In genomic region chr8:70907518-70907917, GRCm38 (mm10) we compare ENCODE assay signal across 30 mouse cellular contexts. TPM values are rescaled to one million over a fixed set of nuclear protein-coding genes. Genes with fewer than 3 reads are reported as not detected.
A peak's percentile ranks its signal among the peaks of the same experiment; 100 is the strongest.
DNase-seq lines count a peak whose midpoint lies in the region; ATAC-seq and TF ChIP-seq lines count a peak whose summit lies in the region.
"Had no signal": no experiment of that assay in that cellular context is flagged by ENCODE, and none has a peak within 500 bp of the region (broad histone marks: within the 10 kb centered on the region; RNA-seq: fewer than 3 reads in every experiment).

No protein-coding gene starts in this region.

- H3K27me3 ChIP-seq in forebrain, embryonic 10.5 days (ENCODE audit: poor library complexity, severe bottlenecking): peaks cover 11% of the 10 kb centered on the region
- H3K27me3 ChIP-seq in forebrain, embryonic 16.5 days (replicated peaks; ENCODE audit: control insufficient read depth, insufficient read depth, low read length): peaks cover 12% of the 10 kb centered on the region
- H3K27me3 ChIP-seq in heart, embryonic 14.5 days (ENCODE audit: control insufficient read depth, insufficient read depth, low read length): 0 out of 2 replicates have a peak, but pooled peaks cover under 1% of the 10 kb centered on the region
- peaks cover under 1% of the 10 kb centered on the region; the same call in 1 of the 2 replicates for H3K27me3 ChIP-seq in liver, embryonic 12.5 days (replicated peaks)
- H3K27me3 ChIP-seq in liver, postnatal 0 days (ENCODE audit: insufficient read depth, low read length): no peaks in the 10 kb centered on the region
- H3K27me3 ChIP-seq: CH12.LX; megakaryocyte, embryonic 14.5 days; Patski; stomach, embryonic 15.5 days had no signal

- no peak overlapping the region for H3K27ac ChIP-seq in forebrain, embryonic 10.5 days
- H3K27ac ChIP-seq in forebrain, embryonic 16.5 days (ENCODE audit: low read length): no peak overlapping the region
- no peak overlapping the region for H3K27ac ChIP-seq in heart, embryonic 14.5 days (replicated peaks in 1 of 2; ENCODE audit: control insufficient read depth in 1 of 2, insufficient read depth in 1 of 2, low read depth in 2 of 2, low read length in 2 of 2)
- peak overlapping the region; percentile 91; the same call in 1 of the 2 replicates for H3K27ac ChIP-seq in liver, embryonic 12.5 days
- no peak overlapping the region for H3K27ac ChIP-seq in liver, postnatal 0 days (ENCODE audit: low read depth)
- H3K27ac ChIP-seq: embryonic facial prominence, embryonic 12.5 days; gastrocnemius, adult 2 months; limb, embryonic 13.5 days; midbrain, embryonic 13.5 days; stomach, embryonic 15.5 days had no signal

- no peak for TF ChIP-seq CTCF in liver, postnatal 0 days (IDR thresholded peaks at IDR 0.05; ENCODE audit: low read depth)

- no peak for DNase-seq in forebrain, embryonic 10.5 days (ENCODE audit: extremely low spot score, low spot score)
- DNase-seq in heart, adult 8-10 months (ENCODE audit: low spot score): no peak
- no peak for DNase-seq in liver, postnatal 0 days
- no peak for DNase-seq in kidney, postnatal 36 days
- DNase-seq: adrenal gland, postnatal 10 days; cerebellum, postnatal 36 days; gastrocnemius, adult 2 months; gastrocnemius, postnatal 36 days; kidney, adult 9 months; kidney, postnatal 10 days; layer of hippocampus, adult 9-11 months; lung, adult 18-20 months; lung, postnatal 4 days; retina, postnatal 1 day had no signal

- ATAC-seq in forebrain, embryonic 16.5 days: no peak
- ATAC-seq in heart, embryonic 14.5 days (ENCODE audit: insufficient number of reproducible peaks, insufficient read depth, low FRiP score, low read depth): no peak
- no peak for ATAC-seq in liver, embryonic 12.5 days
- ATAC-seq in liver, postnatal 0 days: no peak
- ATAC-seq in megakaryocyte-erythroid progenitor cell, adult 5-6 weeks (replicated peaks; ENCODE audit: low FRiP score, low TSS enrichment, poor library complexity, severe bottlenecking): peak; percentile 47
- ATAC-seq: forebrain, embryonic 15.5 days; hindbrain, postnatal 0 days; intestine, postnatal 0 days; lung, postnatal 0 days; midbrain, embryonic 13.5 days; Patski had no signal

- TF ChIP-seq EP300 in liver, postnatal 0 days (IDR thresholded peaks at IDR 0.05; ENCODE audit: low read depth): no peak

- peaks cover 24% of the 10 kb centered on the region for H3K4me1 ChIP-seq in forebrain, embryonic 10.5 days
- H3K4me1 ChIP-seq in forebrain, embryonic 16.5 days (replicated peaks; ENCODE audit: control insufficient read depth, insufficient read depth, low read length): peaks cover 14% of the 10 kb centered on the region
- peaks cover 8 to 21% of the 10 kb centered on the region in 2 experiments for H3K4me1 ChIP-seq in heart, embryonic 14.5 days (ENCODE audit: control insufficient read depth in 2 of 2, insufficient read depth in 2 of 2, low read length in 2 of 2)
- H3K4me1 ChIP-seq in liver, embryonic 12.5 days: peaks cover 44% of the 10 kb centered on the region
- H3K4me1 ChIP-seq in liver, postnatal 0 days (ENCODE audit: insufficient read depth): peaks cover 23% of the 10 kb centered on the region

- peaks cover 35% of the 10 kb centered on the region for H3K36me3 ChIP-seq in forebrain, embryonic 10.5 days (replicated peaks)
- H3K36me3 ChIP-seq in forebrain, embryonic 16.5 days (ENCODE audit: control insufficient read depth, insufficient read depth): peaks cover 2% of the 10 kb centered on the region
- H3K36me3 ChIP-seq in heart, embryonic 14.5 days (ENCODE audit: control insufficient read depth, insufficient read depth, low read length): peaks cover 21% of the 10 kb centered on the region
- peaks cover 26% of the 10 kb centered on the region for H3K36me3 ChIP-seq in liver, embryonic 12.5 days
- peaks cover 13% of the 10 kb centered on the region for H3K36me3 ChIP-seq in liver, postnatal 0 days (replicated peaks; ENCODE audit: insufficient read depth, low read length)

- no peaks in the 10 kb centered on the region for H3K9me3 ChIP-seq in forebrain, embryonic 10.5 days
- no peaks in the 10 kb centered on the region for H3K9me3 ChIP-seq in forebrain, embryonic 16.5 days (ENCODE audit: control insufficient read depth, low read length)
- H3K9me3 ChIP-seq in heart, embryonic 14.5 days (ENCODE audit: control insufficient read depth, low read length): no peaks in the 10 kb centered on the region
- H3K9me3 ChIP-seq in liver, embryonic 12.5 days (replicated peaks): no peaks in the 10 kb centered on the region
- no peaks in the 10 kb centered on the region for H3K9me3 ChIP-seq in liver, postnatal 0 days (ENCODE audit: low read length)
- H3K9me3 ChIP-seq: embryonic facial prominence, embryonic 12.5 days; forebrain, embryonic 15.5 days; hindbrain, embryonic 10.5 days; limb, embryonic 13.5 days; megakaryocyte, embryonic 14.5 days; midbrain, embryonic 13.5 days; stomach, embryonic 15.5 days had no signal

- H3K9ac ChIP-seq in forebrain, embryonic 16.5 days (replicated peaks; ENCODE audit: low read depth, low read length): no peak overlapping the region
- H3K9ac ChIP-seq in heart, embryonic 14.5 days (ENCODE audit: low read length): peak overlapping the region; percentile 94; the same call in 1 of the 2 replicates
- no peak overlapping the region; the same call in 1 of the 2 replicates for H3K9ac ChIP-seq in liver, embryonic 12.5 days
- H3K9ac ChIP-seq in liver, postnatal 0 days (replicated peaks): no peak overlapping the region; the same call in 1 of the 2 replicates
- H3K9ac ChIP-seq: stomach, embryonic 15.5 days had no signal

- H3K4me2 ChIP-seq in forebrain, embryonic 16.5 days (ENCODE audit: low read length): no peak overlapping the region
- peak overlapping the region; percentile 81; the same call in 1 of the 2 replicates for H3K4me2 ChIP-seq in heart, embryonic 14.5 days (ENCODE audit: low read length)
- H3K4me2 ChIP-seq in liver, embryonic 12.5 days: peak overlapping the region; percentile 98
- no peak overlapping the region for H3K4me2 ChIP-seq in liver, postnatal 0 days (ENCODE audit: low read depth, low read length)

- WGBS in forebrain, embryonic 10.5 days: 96% methylated on average over 2 of the region's 2 CpGs
- WGBS in forebrain, embryonic 16.5 days: 97% methylated on average over 2 of the region's 2 CpGs
- WGBS in heart, embryonic 14.5 days: 65% methylated on average over 2 of the region's 2 CpGs
- 48% methylated on average over 2 of the region's 2 CpGs for WGBS in liver, embryonic 12.5 days (ENCODE audit: insufficient replicate concordance)
- WGBS in liver, postnatal 0 days (ENCODE audit: insufficient replicate concordance): 54% methylated on average over 2 of the region's 2 CpGs

- H3K4me3 ChIP-seq in forebrain, embryonic 10.5 days: peak overlapping the region; percentile 97; the same call in 1 of the 2 replicates
- no peak overlapping the region for H3K4me3 ChIP-seq in forebrain, embryonic 16.5 days (replicated peaks; ENCODE audit: low read length)
- no peak overlapping the region for H3K4me3 ChIP-seq in heart, embryonic 14.5 days (ENCODE audit: control insufficient read depth in 1 of 2, insufficient read depth in 1 of 2, low read depth in 1 of 2, low read length in 2 of 2)
- H3K4me3 ChIP-seq in liver, embryonic 12.5 days: peak overlapping the region; percentile 90
- no peak overlapping the region for H3K4me3 ChIP-seq in liver, postnatal 0 days (ENCODE audit: low read depth, low read length)

RNA-seq across cellular contexts. Expression of gene Map1s, which starts 1.8 kb away (rescaled TPM):
- polyA plus RNA-seq in forebrain, embryonic 10.5 days (2016; fragmentation: Nextera tagmentation; extraction: Ambion mirVana): 69.1 and 69.3 TPM in 2 replicates
- 63.5 and 67.7 TPM in 2 replicates for polyA plus RNA-seq in forebrain, embryonic 16.5 days (2015; fragmentation: Nextera tagmentation; extraction: Ambion mirVana)
- 24.8 and 29.9 TPM in 2 replicates for polyA plus RNA-seq in heart, embryonic 14.5 days (2014; fragmentation: Nextera tagmentation; extraction: Ambion mirVana)
- 10 to 100 TPM; 17.8 to 24.5 (median 20.6) TPM for total RNA-seq in heart, adult 8-10 months (2022)
- polyA plus RNA-seq in liver, embryonic 12.5 days (2016; fragmentation: Nextera tagmentation; extraction: Ambion mirVana): 28.4 and 30.9 TPM in 2 replicates
- polyA plus RNA-seq in liver, postnatal 0 days (2015; fragmentation: Nextera tagmentation; extraction: Ambion mirVana): 8.3 and 8.7 TPM in 2 replicates
- total RNA-seq in megakaryocyte-erythroid progenitor cell, adult 5-6 weeks (2014; fragmentation: Nextera tagmentation): 20.5 and 27.9 TPM in 2 replicates
- 9.8 and 11.9 TPM in 2 replicates for total RNA-seq in megakaryocyte-erythroid progenitor cell, adult 5-6 weeks (2017)

RNA-seq across cellular contexts. Expression of gene Rpl18a, which starts 10.3 kb away (rescaled TPM):
- 3,478 and 3,689 TPM in 2 replicates for polyA plus RNA-seq in forebrain, embryonic 10.5 days (2016; fragmentation: Nextera tagmentation; extraction: Ambion mirVana)
- polyA plus RNA-seq in forebrain, embryonic 16.5 days (2015; fragmentation: Nextera tagmentation; extraction: Ambion mirVana): 2,480 and 2,641 TPM in 2 replicates
- 3,308 and 3,796 TPM in 2 replicates for polyA plus RNA-seq in heart, embryonic 14.5 days (2014; fragmentation: Nextera tagmentation; extraction: Ambion mirVana)
- 1,000 to 10,000 TPM in 2 of 4 experiments, 100 to 1,000 TPM in 2; 938 to 1,102 (median 988) TPM for total RNA-seq in heart, adult 8-10 months (2022)
- polyA plus RNA-seq in liver, embryonic 12.5 days (2016; fragmentation: Nextera tagmentation; extraction: Ambion mirVana): 3,066 and 3,170 TPM in 2 replicates
- 2,490 and 2,569 TPM in 2 replicates for polyA plus RNA-seq in liver, postnatal 0 days (2015; fragmentation: Nextera tagmentation; extraction: Ambion mirVana)
- total RNA-seq in megakaryocyte-erythroid progenitor cell, adult 5-6 weeks (2014; fragmentation: Nextera tagmentation): 6,537 and 6,664 TPM in 2 replicates
- 1,763 and 2,438 TPM in 2 replicates for total RNA-seq in megakaryocyte-erythroid progenitor cell, adult 5-6 weeks (2017)

RNA-seq across cellular contexts. Expression of gene Slc5a5, which starts 15.0 kb away (rescaled TPM):
- 0.36 and 0.38 TPM in 2 replicates for polyA plus RNA-seq in forebrain, embryonic 10.5 days (2016; fragmentation: Nextera tagmentation; extraction: Ambion mirVana)
- polyA plus RNA-seq in forebrain, embryonic 16.5 days (2015; fragmentation: Nextera tagmentation; extraction: Ambion mirVana): 1.6 and 1.9 TPM in 2 replicates
- polyA plus RNA-seq in heart, embryonic 14.5 days (2014; fragmentation: Nextera tagmentation; extraction: Ambion mirVana): not detected in 2 replicates
- not detected for total RNA-seq in heart, adult 8-10 months (2022)
- polyA plus RNA-seq in liver, embryonic 12.5 days (2016; fragmentation: Nextera tagmentation; extraction: Ambion mirVana): 0.08 and 0.11 TPM in 2 replicates
- polyA plus RNA-seq in liver, postnatal 0 days (2015; fragmentation: Nextera tagmentation; extraction: Ambion mirVana): not detected in 2 replicates
- total RNA-seq in megakaryocyte-erythroid progenitor cell, adult 5-6 weeks (2014; fragmentation: Nextera tagmentation): 0.59 TPM in 1 of 2 replicates, not detected in the other
- not detected in 2 replicates for total RNA-seq in megakaryocyte-erythroid progenitor cell, adult 5-6 weeks (2017)
- total RNA-seq: gastrocnemius, adult 2 months had no signal

RNA-seq across cellular contexts. Expression of gene Ccdc124, which starts 33.8 kb away (rescaled TPM):
- 184 and 186 TPM in 2 replicates for polyA plus RNA-seq in forebrain, embryonic 10.5 days (2016; fragmentation: Nextera tagmentation; extraction: Ambion mirVana)
- polyA plus RNA-seq in forebrain, embryonic 16.5 days (2015; fragmentation: Nextera tagmentation; extraction: Ambion mirVana): 152 and 167 TPM in 2 replicates
- polyA plus RNA-seq in heart, embryonic 14.5 days (2014; fragmentation: Nextera tagmentation; extraction: Ambion mirVana): 78.5 and 78.7 TPM in 2 replicates
- total RNA-seq in heart, adult 8-10 months (2022): 10 to 100 TPM; 37.9 to 47.4 (median 45.7) TPM
- polyA plus RNA-seq in liver, embryonic 12.5 days (2016; fragmentation: Nextera tagmentation; extraction: Ambion mirVana): 78.8 and 81.1 TPM in 2 replicates
- 34.3 and 37.9 TPM in 2 replicates for polyA plus RNA-seq in liver, postnatal 0 days (2015; fragmentation: Nextera tagmentation; extraction: Ambion mirVana)
- total RNA-seq in megakaryocyte-erythroid progenitor cell, adult 5-6 weeks (2014; fragmentation: Nextera tagmentation): 28.5 and 47.9 TPM in 2 replicates
- 30.8 and 51.1 TPM in 2 replicates for total RNA-seq in megakaryocyte-erythroid progenitor cell, adult 5-6 weeks (2017)

RNA-seq across cellular contexts. Expression of gene Kcnn1, which starts 44.5 kb away (rescaled TPM):
- polyA plus RNA-seq in forebrain, embryonic 10.5 days (2016; fragmentation: Nextera tagmentation; extraction: Ambion mirVana): 4.7 and 5.9 TPM in 2 replicates
- polyA plus RNA-seq in forebrain, embryonic 16.5 days (2015; fragmentation: Nextera tagmentation; extraction: Ambion mirVana): 11.2 and 13.4 TPM in 2 replicates
- 1.8 and 2.2 TPM in 2 replicates for polyA plus RNA-seq in heart, embryonic 14.5 days (2014; fragmentation: Nextera tagmentation; extraction: Ambion mirVana)
- total RNA-seq in heart, adult 8-10 months (2022): 10 to 100 TPM; 12.5 to 14.4 (median 13.2) TPM
- polyA plus RNA-seq in liver, embryonic 12.5 days (2016; fragmentation: Nextera tagmentation; extraction: Ambion mirVana): 0.55 and 0.72 TPM in 2 replicates
- polyA plus RNA-seq in liver, postnatal 0 days (2015; fragmentation: Nextera tagmentation; extraction: Ambion mirVana): 0.19 and 0.45 TPM in 2 replicates
- total RNA-seq in megakaryocyte-erythroid progenitor cell, adult 5-6 weeks (2014; fragmentation: Nextera tagmentation): 0.32 TPM in 1 of 2 replicates, not detected in the other
- total RNA-seq in megakaryocyte-erythroid progenitor cell, adult 5-6 weeks (2017): 2.9 TPM in 1 of 2 replicates, not detected in the other

Comparison
In these comparisons a context has a peak if more than half of its experiments do, and no peak if none do; other contexts are left out.
1. H3K4me3 ChIP-seq: peak in forebrain, embryonic 10.5 days (single experiment) and liver, embryonic 12.5 days (single experiment); none in forebrain, embryonic 16.5 days (single experiment), heart, embryonic 14.5 days (0 of 2) and liver, postnatal 0 days (single experiment).
2. H3K4me2 ChIP-seq: peak in heart, embryonic 14.5 days (single experiment) and liver, embryonic 12.5 days (single experiment); none in forebrain, embryonic 16.5 days (single experiment) and liver, postnatal 0 days (single experiment).